Mouse (Mus musculus): Measurements from ENCODE around the gene Pbrm1. TPM values are rescaled to one million over a fixed set of nuclear protein-coding genes. Genes with fewer than 3 reads are reported as not detected.

The Pbrm1 gene
- polyA plus RNA-seq, 1 experiment: 3.7 TPM

GRCm38 (mm10) chr14:31164067-31164466 is 145.1 kb downstream of the Pbrm1 start:
- H3K4me3 ChIP-seq (replicated peaks): no peak overlapping the region
- H3K27me3 ChIP-seq (replicated peaks): peaks cover 96% of the 10 kb centered on the region

GRCm38 (mm10) chr14:31165010-31165409 is 146.1 kb downstream of the Pbrm1 start:
- H3K27me3 ChIP-seq (replicated peaks): peaks cover 87% of the 10 kb centered on the region
- no peak for TF ChIP-seq FLI1 (IDR thresholded peaks at IDR 0.05; ENCODE audit: low read length)
- TF ChIP-seq GATA1 (IDR thresholded peaks at IDR 0.05; ENCODE audit: borderline replicate concordance, low read length): no peak
- H3K4me3 ChIP-seq (replicated peaks): no peak overlapping the region

More at GRCm38 (mm10) chr14:31164067-31164466, 145.1 kb downstream of the Pbrm1 start:
- peaks cover 7% of the 10 kb centered on the region for H3K9me3 ChIP-seq
- no peak for TF ChIP-seq GATA1 (IDR thresholded peaks at IDR 0.05; ENCODE audit: borderline replicate concordance, low read length)
- peaks cover 64% of the 10 kb centered on the region for H3K4me1 ChIP-seq
- no peaks in the 10 kb centered on the region for H3K36me3 ChIP-seq (replicated peaks; ENCODE audit: low read length)

GRCm38 (mm10) chr14:31165458-31165857 is 146.5 kb downstream of the Pbrm1 start:
- Histone ChIP-seq H3K4me1 (peaks cover 72% of the 10 kb centered on the region), H3K36me3 (replicated peaks; ENCODE audit: low read length) (peaks cover 6% of the 10 kb centered on the region), H3K4me3 (replicated peaks) (no peak overlapping the region), H3K27me3 (replicated peaks) (peaks cover 83% of the 10 kb centered on the region), H3K9me3 (peaks cover 7% of the 10 kb centered on the region)
- no peak for TF ChIP-seq GATA1 (IDR thresholded peaks at IDR 0.05; ENCODE audit: borderline replicate concordance, low read length)
- no peak for TF ChIP-seq FLI1 (IDR thresholded peaks at IDR 0.05; ENCODE audit: low read length)

More at GRCm38 (mm10) chr14:31165010-31165409, 146.1 kb downstream of the Pbrm1 start:
- H3K36me3 ChIP-seq (replicated peaks; ENCODE audit: low read length): peaks cover 1% of the 10 kb centered on the region
- peaks cover 7% of the 10 kb centered on the region for H3K9me3 ChIP-seq
- H3K4me1 ChIP-seq: peaks cover 72% of the 10 kb centered on the region

DNA sequence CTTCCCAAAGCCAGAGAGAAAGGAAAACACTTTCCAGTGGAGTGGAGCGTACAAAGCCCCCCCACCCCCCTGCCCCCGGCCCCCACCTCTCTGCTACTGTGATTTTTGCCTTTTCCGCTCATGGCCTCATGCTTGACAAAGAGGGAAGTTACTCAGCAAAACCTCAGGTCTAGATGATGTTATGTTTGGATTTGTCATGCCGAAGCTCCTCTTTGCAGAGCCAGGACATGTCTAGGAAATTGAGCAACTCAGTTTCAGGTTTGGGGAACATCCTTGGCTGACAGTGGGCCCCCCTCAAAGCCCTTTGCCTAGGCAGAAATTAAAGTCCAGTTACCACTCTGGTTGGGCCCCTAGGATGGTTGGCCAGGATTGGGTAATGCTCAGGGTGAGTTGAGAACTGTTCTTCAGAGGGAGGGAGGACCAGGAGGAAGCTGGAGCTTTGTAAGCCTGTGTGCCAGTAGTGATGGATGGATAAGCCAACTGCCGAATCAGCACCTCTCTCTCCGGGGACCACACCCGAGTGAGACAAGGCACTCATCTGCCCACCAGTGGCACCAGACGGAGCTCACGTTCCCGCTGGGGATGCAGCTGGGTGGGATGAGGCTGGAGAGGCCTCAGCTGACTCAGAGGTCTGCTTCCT is 147.2 kb downstream of the Pbrm1 start:
- peaks cover 76% of the 10 kb centered on the region for H3K27me3 ChIP-seq (replicated peaks)

DNA sequence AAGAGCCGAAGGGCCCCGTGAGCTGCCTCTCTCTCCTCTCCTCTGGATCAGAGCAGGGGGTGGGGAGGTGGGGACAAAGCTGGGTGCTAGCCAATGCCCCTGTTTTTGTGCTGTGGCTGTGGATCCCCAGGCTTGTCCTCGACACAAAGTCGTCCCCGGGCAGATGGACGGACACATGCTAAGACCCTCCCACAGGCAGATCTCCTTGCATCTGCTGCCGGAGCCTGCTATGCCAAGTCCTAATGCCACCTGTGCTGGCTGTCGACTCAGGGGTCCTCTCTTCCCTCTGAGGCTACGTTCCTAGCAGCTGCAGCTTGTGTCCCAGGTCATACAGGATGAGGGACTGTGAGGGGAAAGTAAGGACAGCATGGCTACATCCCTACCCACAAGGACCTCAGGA is 147.9 kb downstream of the Pbrm1 start:
- H3K36me3 ChIP-seq (replicated peaks; ENCODE audit: low read length): peaks cover 19% of the 10 kb centered on the region
- H3K4me3 ChIP-seq (replicated peaks): peak overlapping the region; percentile 54
- peaks cover 7% of the 10 kb centered on the region for H3K9me3 ChIP-seq
- TF ChIP-seq GATA1 (IDR thresholded peaks at IDR 0.05; ENCODE audit: borderline replicate concordance, low read length): no peak
- peaks cover 84% of the 10 kb centered on the region for H3K4me1 ChIP-seq
- peaks cover 70% of the 10 kb centered on the region for H3K27me3 ChIP-seq (replicated peaks)

More for the DNA sequence above, 147.2 kb downstream of the Pbrm1 start:
- peak overlapping the region; percentile 74 for H3K4me3 ChIP-seq (replicated peaks)
- peaks cover 76% of the 10 kb centered on the region for H3K4me1 ChIP-seq
- no peak for TF ChIP-seq GATA1 (IDR thresholded peaks at IDR 0.05; ENCODE audit: borderline replicate concordance, low read length)
- no peak for TF ChIP-seq FLI1 (IDR thresholded peaks at IDR 0.05; ENCODE audit: low read length)
- peaks cover 12% of the 10 kb centered on the region for H3K36me3 ChIP-seq (replicated peaks; ENCODE audit: low read length)
- H3K9me3 ChIP-seq: peaks cover 7% of the 10 kb centered on the region

DNA sequence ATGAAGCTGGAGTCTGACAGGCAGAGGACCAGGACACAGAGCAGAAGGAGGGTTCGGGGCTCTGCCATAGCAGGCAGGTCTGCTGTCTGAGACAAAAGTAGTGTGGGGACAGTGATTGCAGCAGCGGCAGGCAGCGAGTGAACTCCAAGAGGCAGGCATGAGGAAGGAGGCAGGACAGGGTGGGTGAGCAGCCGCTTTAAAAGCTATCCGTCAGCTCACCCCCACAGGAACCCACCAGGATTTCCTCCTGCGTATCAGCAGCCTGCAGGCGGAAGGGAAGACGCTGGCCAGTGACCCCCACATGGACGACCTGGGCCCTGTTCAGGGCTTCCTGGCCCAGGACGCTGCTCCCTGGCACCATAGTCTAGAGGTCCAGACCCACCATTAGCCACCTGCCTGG is 149.5 kb downstream of the Pbrm1 start, which contains the start of gene Stab1:
Stab1 (minus strand) TSS at position 217 of the 400 bp plus-strand sequence.
- TF ChIP-seq FLI1 (IDR thresholded peaks at IDR 0.05; ENCODE audit: low read length) (no peak), GATA1 (IDR thresholded peaks at IDR 0.05; ENCODE audit: borderline replicate concordance, low read length) (no peak)
- H3K27me3 ChIP-seq (replicated peaks): peaks cover 54% of the 10 kb centered on the region
- peaks cover 35% of the 10 kb centered on the region for H3K36me3 ChIP-seq (replicated peaks; ENCODE audit: low read length)
- H3K4me1 ChIP-seq: peaks cover 95% of the 10 kb centered on the region
- peak within 1 kb of the TSS; percentile 82 for H3K4me3 ChIP-seq (replicated peaks)
- H3K9me3 ChIP-seq: peaks cover 7% of the 10 kb centered on the region

GRCm38 (mm10) chr14:31169508-31169907 is 150.6 kb downstream of the Pbrm1 start:
- Histone ChIP-seq H3K4me1 (peaks cover 91% of the 10 kb centered on the region), H3K36me3 (replicated peaks; ENCODE audit: low read length) (peaks cover 46% of the 10 kb centered on the region), H3K27me3 (replicated peaks) (peaks cover 44% of the 10 kb centered on the region), H3K9me3 (peaks cover 6% of the 10 kb centered on the region), H3K4me3 (replicated peaks) (no peak overlapping the region)
- TF ChIP-seq GATA1 (IDR thresholded peaks at IDR 0.05; ENCODE audit: borderline replicate concordance, low read length): no peak
- no peak for TF ChIP-seq FLI1 (IDR thresholded peaks at IDR 0.05; ENCODE audit: low read length)

DNA sequence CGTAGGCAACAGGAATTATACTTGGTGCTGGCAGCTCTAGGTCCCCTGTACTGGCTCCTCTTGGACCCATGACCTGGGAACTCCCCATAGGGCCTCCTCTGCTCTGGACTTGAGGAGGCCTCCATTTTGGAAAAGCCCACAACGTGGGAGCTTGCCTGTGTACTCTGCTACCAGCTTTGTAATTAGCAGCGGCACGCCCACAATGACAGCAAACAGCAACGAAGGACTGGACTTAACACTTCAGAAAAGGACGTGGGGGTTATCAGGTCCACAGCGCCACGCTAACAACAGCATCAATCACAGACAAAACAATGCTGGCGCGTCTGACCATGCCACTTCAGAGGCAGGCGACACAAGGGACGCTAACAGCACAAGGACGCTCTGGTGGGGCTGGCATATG is 152.0 kb downstream of the Pbrm1 start:
- Histone ChIP-seq H3K36me3 (replicated peaks; ENCODE audit: low read length) (peaks cover 61% of the 10 kb centered on the region), H3K9me3 (no peaks in the 10 kb centered on the region), H3K27me3 (replicated peaks) (peaks cover 30% of the 10 kb centered on the region), H3K4me3 (replicated peaks) (no peak overlapping the region), H3K4me1 (peaks cover 87% of the 10 kb centered on the region)
- TF ChIP-seq FLI1 (IDR thresholded peaks at IDR 0.05; ENCODE audit: low read length) (no peak), GATA1 (IDR thresholded peaks at IDR 0.05; ENCODE audit: borderline replicate concordance, low read length) (no peak)

Other genes starting within 250 kb of the Pbrm1 start
- 21.4 and 29.3 TPM in 2 replicates for gene Tmem110, start 193.5 kb upstream of the Pbrm1 start, polyA plus RNA-seq (2012; ENCODE audit: insufficient read depth, low replicate concordance)
- 4.1 TPM in 1 of 2 replicates, not detected in the other for gene Mustn1, start 139.9 kb upstream of the Pbrm1 start, polyA plus RNA-seq (2012; ENCODE audit: insufficient read depth, low replicate concordance)
- 0.04 TPM in 1 of 2 replicates, not detected in the other for gene Itih4, start 132.7 kb upstream of the Pbrm1 start, polyA plus RNA-seq (2012; ENCODE audit: insufficient read depth, low replicate concordance)
- gene Itih3, start 95.4 kb upstream of the Pbrm1 start, polyA plus RNA-seq (2012; ENCODE audit: insufficient read depth, low replicate concordance): not detected in 2 replicates
- 0.20 TPM in 1 of 2 replicates, not detected in the other for gene Itih1, start 75.8 kb upstream of the Pbrm1 start, polyA plus RNA-seq (2012; ENCODE audit: insufficient read depth, low replicate concordance)
- gene Nek4, start 67.8 kb upstream of the Pbrm1 start, polyA plus RNA-seq (2012; ENCODE audit: insufficient read depth, low replicate concordance): 1.4 and 3.3 TPM in 2 replicates
- 6.5 and 7.5 TPM in 2 replicates for gene Glt8d1, start 17.7 kb upstream of the Pbrm1 start, polyA plus RNA-seq (2012; ENCODE audit: insufficient read depth, low replicate concordance)
- 10.3 and 51.5 TPM in 2 replicates for gene Spcs1, start 17.5 kb upstream of the Pbrm1 start, polyA plus RNA-seq (2012; ENCODE audit: insufficient read depth, low replicate concordance)
- 8.2 TPM in 1 of 2 replicates, not detected in the other for gene Gnl3, start within 50 bp of the Pbrm1 start, polyA plus RNA-seq (2012; ENCODE audit: insufficient read depth, low replicate concordance)
- 75.6 and 108 TPM in 2 replicates for gene Smim4, start 109.8 kb downstream of the Pbrm1 start, polyA plus RNA-seq (2012; ENCODE audit: insufficient read depth, low replicate concordance)
- gene Nt5dc2, start 111.9 kb downstream of the Pbrm1 start, polyA plus RNA-seq (2012; ENCODE audit: insufficient read depth, low replicate concordance): 31.4 and 70.8 TPM in 2 replicates
- 5.0 and 11.7 TPM in 2 replicates for gene Stab1, start 149.5 kb downstream of the Pbrm1 start, polyA plus RNA-seq (2012; ENCODE audit: insufficient read depth, low replicate concordance)
- gene Tnnc1, start 189.2 kb downstream of the Pbrm1 start, polyA plus RNA-seq (2012; ENCODE audit: insufficient read depth, low replicate concordance): 0.23 TPM in 1 of 2 replicates, not detected in the other
- 148 and 152 TPM in 2 replicates for gene Nisch, start 197.8 kb downstream of the Pbrm1 start, polyA plus RNA-seq (2012; ENCODE audit: insufficient read depth, low replicate concordance)
- not detected in 2 replicates for gene Sema3g, start 198.7 kb downstream of the Pbrm1 start, polyA plus RNA-seq (2012; ENCODE audit: insufficient read depth, low replicate concordance)
- gene Phf7, start 232.2 kb downstream of the Pbrm1 start, polyA plus RNA-seq (2012; ENCODE audit: insufficient read depth, low replicate concordance): 0.93 and 1.7 TPM in 2 replicates
- gene Bap1, start 232.3 kb downstream of the Pbrm1 start, polyA plus RNA-seq (2012; ENCODE audit: insufficient read depth, low replicate concordance): 52.1 and 63.2 TPM in 2 replicates

Data from megakaryocyte, embryonic 14.5 days (primary cell).